Mouse (Mus musculus) liver, embryonic 14.5 days (tissue): ENCODE results near the gene Rec8.

Source experiments
- CTCF ChIP-seq: IDR thresholded peaks from 2 replicates; pipeline ENCODE4 v1.5.1; 2016; ENCODE audit warnings: antibody characterized with exemption, low read depth, control low read depth
- EP300 ChIP-seq: IDR thresholded peaks from 2 replicates; pipeline ENCODE4 v1.6.1; 2016; ENCODE audit warnings: antibody characterized with exemption, low read depth

GRCm38 (mm10) chr14:55571760-55572159 is 46.1 kb upstream of the Rec8 start:
- TF ChIP-seq CTCF (no peak), EP300 (no peak)
